Mouse (Mus musculus) layer of hippocampus, postnatal 14 days (tissue): ENCODE measurements around the gene Sinhcaf. TPM values are rescaled to one million over a fixed set of nuclear protein-coding genes. Genes with fewer than 3 reads are reported as not detected.
A peak's percentile ranks its signal among the peaks of the same experiment; 100 is the strongest.
"Not testable (repeated sequence)": the region's sequence is repeated elsewhere in the genome, so short reads cannot be mapped to it uniquely, and the experiment has no call there.

ENCODE experiments used
- DNase-seq, 2 experiments: peaks; one replicate each; pipeline ENCODE4 v3.0.0; 2021 to 2022; ENCODE audit warnings: low spot score in 2 of 2, mixed read lengths in 1 of 2
- long read RNA-seq, 2 experiments: library from polyadenylated mRNA; stranded (forward); transcript quantifications; one replicate each; pipeline ENCODE4 v2.0.0; 2021
- total RNA-seq, 2 experiments: library from RNA; stranded (reverse); gene quantifications; 2 replicates each; pipeline ENCODE4 v1.2.3; 2021

The Sinhcaf gene
- 1 to 10 TPM; 5.9 to 9.6 TPM for total RNA-seq
- long read RNA-seq, experiment 1, partial matches to known transcripts: 0 of 5 reads
- long read RNA-seq, experiment 1, other reads (novel, unspliced or antisense): 1 of 5 reads
- long read RNA-seq, experiment 2, transcript Sinhcaf-201 (6 exons, 2,697 nt): major isoform, 7 of 9 reads
- long read RNA-seq, experiment 2, partial matches to known transcripts: 0 of 9 reads
- long read RNA-seq, experiment 2, other reads (novel, unspliced or antisense): 1 of 9 reads

GRCm38 (mm10) chr6:148946409-148946742 lies at the start of gene Sinhcaf:
Gene Sinhcaf (minus strand): TSS chr6:148946467.
- DNase-seq: peak; percentile 88 to 97

GRCm38 (mm10) chr6:148994327-148994999 lies 48.2 kb upstream of the Sinhcaf start:
- no peak for DNase-seq

GRCm38 (mm10) chr6:148993117-148994077 lies 47.1 kb upstream of the Sinhcaf start:
- peak in 1 of 2 experiments; percentile 10 for DNase-seq

GRCm38 (mm10) chr6:148992373-148993116 lies 46.3 kb upstream of the Sinhcaf start:
- DNase-seq: no peak

- no peak for DNase-seq
Measured at GRCm38 (mm10) chr6:148991660-148992372, 45.5 kb upstream of the Sinhcaf start.

- DNase-seq: not testable (repeated sequence)
Measured at GRCm38 (mm10) chr6:148989792-148990491, 43.7 kb upstream of the Sinhcaf start.

GRCm38 (mm10) chr6:148986003-148986402 lies 39.7 kb upstream of the Sinhcaf start:
- DNase-seq: no peak

- no peak for DNase-seq
Measured at GRCm38 (mm10) chr6:148980495-148980894, 34.2 kb upstream of the Sinhcaf start.

- no peak for DNase-seq
Measured at GRCm38 (mm10) chr6:148975096-148975495, 28.8 kb upstream of the Sinhcaf start.

- no peak for DNase-seq
Measured at GRCm38 (mm10) chr6:148972891-148973290, 26.6 kb upstream of the Sinhcaf start.

- DNase-seq: no peak
Measured at GRCm38 (mm10) chr6:148972059-148972848, 26.0 kb upstream of the Sinhcaf start.

GRCm38 (mm10) chr6:148971385-148971940 lies 25.2 kb upstream of the Sinhcaf start:
- DNase-seq: no peak

- no peak for DNase-seq
Measured at GRCm38 (mm10) chr6:148961285-148961684, 15.0 kb upstream of the Sinhcaf start.

- no peak for DNase-seq
Measured at GRCm38 (mm10) chr6:148959540-148960238, 13.4 kb upstream of the Sinhcaf start.

GRCm38 (mm10) chr6:148958712-148959111 lies 12.4 kb upstream of the Sinhcaf start:
- no peak for DNase-seq

GRCm38 (mm10) chr6:148957046-148957445 lies 10.8 kb upstream of the Sinhcaf start:
- DNase-seq: no peak

- no peak for DNase-seq
Measured at GRCm38 (mm10) chr6:148955641-148956420, 9.6 kb upstream of the Sinhcaf start.
